Comparison of ENCODE assay signal across 9 mouse cellular contexts in the genomic region with DNA sequence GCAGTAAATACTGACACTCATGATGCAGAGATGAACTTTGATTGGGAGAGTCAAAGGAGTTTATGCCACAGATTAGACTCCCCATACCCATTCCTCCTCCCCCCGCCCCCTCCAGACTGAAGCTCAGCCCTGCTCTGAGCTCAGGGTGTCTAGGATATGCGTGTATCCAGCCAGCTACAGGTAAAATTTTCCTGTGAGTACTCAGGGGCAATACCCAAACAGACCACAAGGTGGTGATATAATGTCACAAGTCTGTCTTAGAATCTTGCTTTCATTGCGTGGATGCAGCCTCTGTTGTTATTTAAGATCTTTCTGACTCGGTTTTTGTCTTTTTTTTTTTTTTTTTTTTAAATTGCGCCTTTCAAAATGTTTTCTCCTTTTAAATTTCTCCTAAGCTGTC. TPM values are rescaled to one million over a fixed set of nuclear protein-coding genes. Genes with fewer than 3 reads are reported as not detected.
DNase-seq lines count a peak whose midpoint lies in the region; ATAC-seq lines count a peak whose summit lies in the region.
"Had no signal": no experiment of that assay in that cellular context is flagged by ENCODE, and none has a peak within 500 bp of the region (broad histone marks: within the 10 kb centered on the region; RNA-seq: fewer than 3 reads in every experiment).

No protein-coding gene starts in this region.

- no peak overlapping the region for H3K4me3 ChIP-seq in kidney, embryonic 15.5 days (replicated peaks)
- no peak overlapping the region for H3K4me3 ChIP-seq in hindbrain, embryonic 14.5 days (replicated peaks; ENCODE audit: low read length)
- H3K4me3 ChIP-seq in midbrain, embryonic 13.5 days (replicated peaks): no peak overlapping the region
- H3K4me3 ChIP-seq: lung, embryonic 15.5 days had no signal

- H3K9me3 ChIP-seq in kidney, embryonic 15.5 days (replicated peaks): peaks cover 8% of the 10 kb centered on the region; the same call in 1 of the 2 replicates
- no peaks in the 10 kb centered on the region for H3K9me3 ChIP-seq in hindbrain, embryonic 14.5 days (ENCODE audit: control insufficient read depth, low read length)
- no peaks in the 10 kb centered on the region for H3K9me3 ChIP-seq in midbrain, embryonic 13.5 days

- ATAC-seq in kidney, embryonic 15.5 days (replicated peaks; ENCODE audit: low FRiP score): no peak
- ATAC-seq in hindbrain, embryonic 14.5 days (ENCODE audit: low FRiP score): peak; percentile 34; the same call in 1 of the 2 replicates
- peak; percentile 78 for ATAC-seq in midbrain, embryonic 13.5 days

- peaks cover 4% of the 10 kb centered on the region for H3K36me3 ChIP-seq in kidney, embryonic 15.5 days
- no peaks in the 10 kb centered on the region for H3K36me3 ChIP-seq in hindbrain, embryonic 14.5 days (replicated peaks; ENCODE audit: control insufficient read depth, insufficient read depth)
- H3K36me3 ChIP-seq in midbrain, embryonic 13.5 days: no peaks in the 10 kb centered on the region
- H3K36me3 ChIP-seq: lung, embryonic 15.5 days had no signal

- H3K27ac ChIP-seq in kidney, embryonic 15.5 days: no peak overlapping the region
- no peak overlapping the region for H3K27ac ChIP-seq in hindbrain, embryonic 14.5 days
- no peak overlapping the region for H3K27ac ChIP-seq in midbrain, embryonic 13.5 days
- H3K27ac ChIP-seq: lung, embryonic 15.5 days had no signal

- peaks cover 7% of the 10 kb centered on the region for H3K4me1 ChIP-seq in kidney, embryonic 15.5 days
- H3K4me1 ChIP-seq in hindbrain, embryonic 14.5 days (replicated peaks; ENCODE audit: control insufficient read depth, insufficient read depth, low read length): no peaks in the 10 kb centered on the region
- no peaks in the 10 kb centered on the region for H3K4me1 ChIP-seq in midbrain, embryonic 13.5 days (replicated peaks)

- peak; percentile 24 for DNase-seq in kidney, adult 11 months
- peak; percentile 92 for DNase-seq in brain, adult 2 months (ENCODE audit: low read depth, low spot score)
- peak; percentile 29 for DNase-seq in fibroblast of lung, adult 2 months (ENCODE audit: low read depth)
- DNase-seq in hindbrain, embryonic 14.5 days (ENCODE audit: low spot score): peak; percentile 95
- DNase-seq in left cerebral cortex, adult 9 months (ENCODE audit: low spot score in 2 of 2): peak; percentile 22 to 82
- peak; percentile 32 to 74 for DNase-seq in spleen, postnatal 4 days (ENCODE audit: low spot score in 2 of 2)

- no peak overlapping the region for H3K4me2 ChIP-seq in kidney, embryonic 15.5 days
- no peak overlapping the region for H3K4me2 ChIP-seq in hindbrain, embryonic 14.5 days (replicated peaks)
- H3K4me2 ChIP-seq in midbrain, embryonic 13.5 days (replicated peaks): no peak overlapping the region
- H3K4me2 ChIP-seq: lung, embryonic 15.5 days had no signal

- no peak overlapping the region for H3K9ac ChIP-seq in kidney, embryonic 15.5 days
- H3K9ac ChIP-seq in hindbrain, embryonic 14.5 days: no peak overlapping the region
- H3K9ac ChIP-seq in midbrain, embryonic 13.5 days (replicated peaks): no peak overlapping the region
- H3K9ac ChIP-seq: lung, embryonic 15.5 days had no signal

- whole genome bisulfite sequencing in kidney, embryonic 15.5 days: 9% methylated on average over 5 of the region's 5 CpGs
- WGBS in hindbrain, embryonic 14.5 days: 6% methylated on average over 5 of the region's 5 CpGs
- 5% methylated on average over 5 of the region's 5 CpGs for WGBS in midbrain, embryonic 13.5 days

- H3K27me3 ChIP-seq in kidney, embryonic 15.5 days: peaks cover 31% of the 10 kb centered on the region
- no peaks in the 10 kb centered on the region for H3K27me3 ChIP-seq in hindbrain, embryonic 14.5 days (ENCODE audit: control insufficient read depth, insufficient read depth, low read length)
- no peaks in the 10 kb centered on the region for H3K27me3 ChIP-seq in midbrain, embryonic 13.5 days
- H3K27me3 ChIP-seq: lung, embryonic 15.5 days had no signal

RNA-seq across cellular contexts. Expression of a gene that starts 52.3 kb away (rescaled TPM):
- polyA plus RNA-seq in kidney, embryonic 15.5 days (2015; fragmentation: Nextera tagmentation; extraction: Ambion mirVana): 26.4 and 28.2 TPM in 2 replicates
- 62.1 and 73.4 TPM in 2 replicates for polyA plus RNA-seq in hindbrain, embryonic 14.5 days (2014; fragmentation: Nextera tagmentation; extraction: Ambion mirVana)
- 32.8 and 34.2 TPM in 2 replicates for polyA plus RNA-seq in midbrain, embryonic 13.5 days (2015; fragmentation: Nextera tagmentation; extraction: Ambion mirVana)

Comparison
In these comparisons a context has a peak if more than half of its experiments do, and no peak if none do; other contexts are left out.
1. DNase-seq: peak in every context shown above with its lines; median percentile 95 in hindbrain, embryonic 14.5 days; 92 in brain, adult 2 months; 53 in spleen, postnatal 4 days; 52 in left cerebral cortex, adult 9 months; 29 in fibroblast of lung, adult 2 months; 24 in kidney, adult 11 months.